Mouse (Mus musculus): ENCODE measurements around the gene Mfsd9.
A peak's percentile ranks its signal among the peaks of the same experiment; 100 is the strongest.

Gene Mfsd9

GRCm38 (mm10) chr1:40790324-40791141 lies at the start of gene Mfsd9:
Mfsd9 (minus strand) TSS chr1:40790687.
- peak; percentile 41 for DNase-seq (ENCODE audit: extremely low read depth, low read depth)

- DNase-seq (ENCODE audit: extremely low read depth, low read depth), result no peak
These were observed 45.0 kb upstream of the Mfsd9 start for GRCm38 (mm10) chr1:40835468-40835867.

GRCm38 (mm10) chr1:40830712-40831507 lies 40.4 kb upstream of the Mfsd9 start:
- DNase-seq (ENCODE audit: extremely low read depth, low read depth), result no peak

GRCm38 (mm10) chr1:40829213-40829914 lies 38.9 kb upstream of the Mfsd9 start:
- DNase-seq (ENCODE audit: extremely low read depth, low read depth), result no peak

GRCm38 (mm10) chr1:40825826-40826225 lies 35.3 kb upstream of the Mfsd9 start:
- no peak for DNase-seq (ENCODE audit: extremely low read depth, low read depth)

GRCm38 (mm10) chr1:40824936-40825335 lies 34.4 kb upstream of the Mfsd9 start:
- no peak for DNase-seq (ENCODE audit: extremely low read depth, low read depth)

- no peak for DNase-seq (ENCODE audit: extremely low read depth, low read depth)
These were observed 34.0 kb upstream of the Mfsd9 start for GRCm38 (mm10) chr1:40824517-40824916.

- no peak for DNase-seq (ENCODE audit: extremely low read depth, low read depth)
These were observed 24.8 kb upstream of the Mfsd9 start for GRCm38 (mm10) chr1:40815071-40815845.

- DNase-seq (ENCODE audit: extremely low read depth, low read depth), result no peak
These were observed 18.2 kb upstream of the Mfsd9 start for GRCm38 (mm10) chr1:40808643-40809042.

GRCm38 (mm10) chr1:40805891-40806290 lies 15.4 kb upstream of the Mfsd9 start:
- no peak for DNase-seq (ENCODE audit: extremely low read depth, low read depth)

- DNase-seq (ENCODE audit: extremely low read depth, low read depth), result no peak
These were observed 14.9 kb upstream of the Mfsd9 start, which contains the start of gene Tmem182 for GRCm38 (mm10) chr1:40805351-40805750. Tmem182 (plus strand) TSS chr1:40805601.

- DNase-seq (ENCODE audit: extremely low read depth, low read depth), result no peak
These were observed 13.6 kb upstream of the Mfsd9 start for GRCm38 (mm10) chr1:40804118-40804517.

GRCm38 (mm10) chr1:40802759-40803158 lies 12.3 kb upstream of the Mfsd9 start:
- DNase-seq (ENCODE audit: extremely low read depth, low read depth), result peak; percentile 33

GRCm38 (mm10) chr1:40800908-40801307 lies 10.4 kb upstream of the Mfsd9 start:
- DNase-seq (ENCODE audit: extremely low read depth, low read depth), result peak; percentile 32

GRCm38 (mm10) chr1:40799121-40799520 lies 8.6 kb upstream of the Mfsd9 start:
- no peak for DNase-seq (ENCODE audit: extremely low read depth, low read depth)

- DNase-seq (ENCODE audit: extremely low read depth, low read depth), result peak; percentile 67
These were observed 6.9 kb upstream of the Mfsd9 start for GRCm38 (mm10) chr1:40797348-40797747.

GRCm38 (mm10) chr1:40795508-40795907 lies 5.0 kb upstream of the Mfsd9 start:
- DNase-seq (ENCODE audit: extremely low read depth, low read depth), result no peak

- no peak for DNase-seq (ENCODE audit: extremely low read depth, low read depth)
These were observed 737 bp downstream of the Mfsd9 start for GRCm38 (mm10) chr1:40789666-40790233.

- DNase-seq (ENCODE audit: extremely low read depth, low read depth), result no peak
These were observed 1.5 kb downstream of the Mfsd9 start for GRCm38 (mm10) chr1:40788956-40789355.

- DNase-seq (ENCODE audit: extremely low read depth, low read depth), result no peak
These were observed 4.5 kb downstream of the Mfsd9 start for GRCm38 (mm10) chr1:40785876-40786445.

Data from MEL-GATA-1-ER (cell line).